Mouse (Mus musculus) adrenal gland, postnatal 0 days (tissue): ENCODE measurements around the gene Cd3e. TPM values are rescaled to one million over a fixed set of nuclear protein-coding genes. Genes with fewer than 3 reads are reported as not detected.

Source experiments
- polyA plus RNA-seq: library from polyadenylated mRNA; unstranded; fragments of >200 nt; fragmentation: Nextera tagmentation; extraction: Ambion mirVana; gene quantifications from 2 replicates; pipeline ENCODE4 v1.2.1, GENCODE M21; 2015

Cd3e gene
- polyA plus RNA-seq: 0.07 and 0.32 TPM in 2 replicates

DNA sequence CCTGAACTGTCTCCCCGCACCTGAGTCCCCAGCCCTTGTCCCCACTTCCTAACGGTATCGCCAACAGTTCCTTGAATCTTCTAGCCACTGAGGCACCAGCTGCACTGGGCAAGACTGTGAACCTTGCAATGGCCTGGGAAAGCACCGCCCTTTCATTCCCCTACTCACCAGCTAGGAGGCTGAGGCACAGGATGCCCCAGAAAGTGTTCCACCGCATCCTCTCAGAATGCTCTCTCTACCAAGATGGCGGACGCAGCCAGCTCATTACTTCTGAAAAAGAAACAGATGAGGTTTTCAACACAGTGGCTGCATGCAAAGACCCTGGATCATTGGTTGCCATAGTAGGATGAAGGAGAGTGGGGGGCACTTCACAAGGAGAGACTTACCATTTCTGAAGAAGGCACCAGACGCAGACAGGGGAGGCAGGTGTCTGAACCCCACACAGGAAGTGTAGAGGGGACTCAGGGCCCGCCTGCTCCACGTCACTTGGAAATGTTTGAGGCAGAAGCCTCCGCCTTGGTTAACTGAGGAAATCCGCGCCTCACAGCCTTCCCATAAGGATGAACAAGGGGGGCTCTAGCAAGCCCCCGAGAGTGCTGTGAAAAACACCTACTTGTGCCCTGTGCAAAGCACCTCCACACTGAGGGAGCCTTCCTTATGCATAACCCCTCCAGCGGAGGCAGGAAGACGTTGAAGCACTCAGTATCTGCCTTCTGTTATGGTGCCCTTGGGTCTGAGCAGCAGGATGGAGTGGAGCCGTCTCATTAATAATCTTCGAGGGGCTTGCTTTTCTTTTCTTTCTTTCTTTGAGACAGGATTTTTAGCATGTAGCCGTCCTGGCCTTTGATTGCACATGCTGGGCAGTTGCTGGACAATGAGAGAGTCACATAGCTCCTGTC, at the start of gene Cd3e:
Cd3e (minus strand) TSS at position 448 of the 899 bp plus-strand sequence.

GRCm38 (mm10) chr9:45055082-45055713, 45.8 kb upstream of the Cd3e start, which contains the start of gene Mpzl3:
Gene Mpzl3, plus strand, starts transcription at chr9:45055186.

DNA sequence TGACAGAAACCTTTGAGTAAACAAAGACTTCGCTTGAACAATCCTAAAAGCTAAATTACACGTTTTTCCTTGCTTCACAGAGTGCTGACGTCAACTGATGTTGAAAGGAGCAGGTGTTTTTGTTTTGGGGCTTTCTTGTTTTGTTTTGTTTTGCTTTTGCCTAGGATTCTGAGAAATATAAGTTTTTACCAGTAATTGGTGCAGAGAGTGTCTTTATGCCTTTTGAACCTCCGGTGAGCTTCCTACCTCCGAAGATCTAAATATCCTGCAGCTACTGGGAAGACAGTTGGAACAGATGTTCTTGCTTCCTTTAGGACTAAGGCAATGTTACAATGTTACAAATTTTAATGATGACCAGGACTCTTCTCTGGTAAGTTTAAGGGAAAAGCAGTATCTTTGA, 30.1 kb upstream of the Cd3e start, which contains the start of gene Mpzl2:
Mpzl2 (plus strand) TSS at position 301 of the 400 bp plus-strand sequence.

DNA sequence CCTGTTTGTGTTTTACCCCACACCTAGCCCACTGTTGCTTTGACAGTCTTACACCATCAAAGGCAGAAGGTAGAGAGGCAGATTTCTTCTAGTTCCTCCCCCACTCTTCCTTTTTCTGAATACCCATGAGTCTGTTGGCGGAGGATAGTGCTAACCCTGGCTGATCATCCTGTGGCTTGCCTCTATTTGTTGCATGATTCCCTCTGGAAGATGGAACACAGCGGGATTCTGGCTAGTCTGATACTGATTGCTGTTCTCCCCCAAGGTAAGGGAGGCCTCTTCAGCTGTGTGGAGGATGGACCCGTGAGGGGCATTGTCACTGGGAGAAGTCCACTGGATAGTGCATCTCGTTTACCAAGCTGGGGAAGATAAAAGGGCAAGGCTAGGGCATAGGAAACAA, 27.8 kb downstream of the Cd3e start, which contains the start of gene Cd3d:
Cd3d (plus strand) TSS at position 111 of the 400 bp plus-strand sequence.

GRCm38 (mm10) chr9:44980242-44980641, 29.2 kb downstream of the Cd3e start, which contains the start of gene Cd3g:
Gene Cd3g, minus strand, starts transcription at chr9:44980431.

DNA sequence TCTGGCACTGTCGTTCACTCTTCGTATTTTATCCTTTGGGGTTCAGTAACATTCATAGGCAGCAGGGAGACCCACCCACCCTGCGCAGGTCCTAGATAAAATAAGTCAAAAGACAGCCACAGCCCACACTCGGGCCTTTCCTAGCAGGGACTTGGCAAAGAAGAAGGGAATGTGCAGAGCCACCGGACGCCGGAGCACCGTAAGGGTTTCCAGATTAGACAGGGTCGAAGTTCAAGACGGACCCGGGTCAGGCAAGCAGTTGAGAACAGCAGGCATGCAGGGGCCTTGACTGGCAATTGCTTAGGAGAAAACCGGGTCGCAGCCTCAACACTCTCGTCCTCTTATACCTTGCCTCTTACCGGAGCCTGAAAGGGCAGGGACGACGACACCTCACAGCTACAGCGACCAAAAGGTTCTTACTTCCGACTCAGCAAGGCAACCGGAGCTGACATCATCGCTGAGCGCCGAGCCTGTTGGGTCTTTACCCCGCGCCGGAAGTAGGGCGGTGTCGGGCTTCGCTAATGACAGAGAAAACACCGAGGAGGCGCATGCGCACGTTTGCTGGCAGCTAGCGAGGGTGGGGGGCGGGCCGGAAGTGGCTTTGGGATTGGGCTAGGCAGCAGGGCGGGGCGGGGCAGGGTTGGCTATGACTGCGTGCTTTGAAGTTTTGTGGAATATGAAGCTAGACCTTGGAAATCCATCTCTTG, 44.1 kb downstream of the Cd3e start, which contains the start of gene Ube4a:
Ube4a (minus strand) TSS at position 475 of the 707 bp plus-strand sequence.

Other genes with a start within 250 kb of the Cd3e start
- gene Arcn1, start 241.8 kb downstream of the Cd3e start, polyA plus RNA-seq: 79.0 and 102 TPM in 2 replicates
- gene Ift46, start 241.7 kb downstream of the Cd3e start, polyA plus RNA-seq: 96.9 and 113 TPM in 2 replicates
- 4.5 and 8.0 TPM in 2 replicates for gene Tmem25, start 210.3 kb downstream of the Cd3e start, polyA plus RNA-seq
- gene Ttc36, start 206.6 kb downstream of the Cd3e start, polyA plus RNA-seq: 21.7 and 33.9 TPM in 2 replicates
- 9.0 and 9.5 TPM in 2 replicates for gene Kmt2a, start 128.3 kb downstream of the Cd3e start, polyA plus RNA-seq
- 1,351 and 2,218 TPM in 2 replicates for gene Atp5l, start 88.9 kb downstream of the Cd3e start, polyA plus RNA-seq
- gene Ube4a, start 44.0 kb downstream of the Cd3e start, polyA plus RNA-seq: 12.6 and 18.2 TPM in 2 replicates
- 0.30 and 0.85 TPM in 2 replicates for gene Cd3g, start 29.2 kb downstream of the Cd3e start, polyA plus RNA-seq
- gene Cd3d, start 27.8 kb downstream of the Cd3e start, polyA plus RNA-seq: 0.08 and 0.18 TPM in 2 replicates
- gene Mpzl2, start 30.2 kb upstream of the Cd3e start, polyA plus RNA-seq: 3.0 and 5.8 TPM in 2 replicates
- gene Mpzl3, start 45.6 kb upstream of the Cd3e start, polyA plus RNA-seq: 1.4 and 2.1 TPM in 2 replicates
- gene Jaml, start 69.6 kb upstream of the Cd3e start, polyA plus RNA-seq: 1.5 and 4.0 TPM in 2 replicates
- 1.8 and 3.7 TPM in 2 replicates for gene Scn2b, start 108.2 kb upstream of the Cd3e start, polyA plus RNA-seq
- gene Scn4b, start 128.8 kb upstream of the Cd3e start, polyA plus RNA-seq: 0.20 and 0.23 TPM in 2 replicates
- gene BC049352, start 172.4 kb upstream of the Cd3e start, polyA plus RNA-seq: 0.18 and 0.43 TPM in 2 replicates
- gene Tmprss4, start 194.5 kb upstream of the Cd3e start, polyA plus RNA-seq: 0.24 TPM in 1 of 2 replicates, not detected in the other